Mouse (Mus musculus) heart, adult 2 months (tissue): ENCODE measurements around the gene Hsd17b6.

Source experiments
- CTCF ChIP-seq: fragments of 200-600 bp; IDR thresholded peaks from 2 replicates; pipeline ENCODE4 v1.8.1; 2022; ENCODE audit warnings: antibody characterized with exemption, mild to moderate bottlenecking, moderate library complexity
- POLR2A ChIP-seq: fragments of 200-500 bp; IDR thresholded peaks from 2 replicates; pipeline ENCODE4 v1.6.1; 2011; ENCODE audit warnings: mild to moderate bottlenecking, low read depth, low read length, control low read depth; ENCODE audit not compliant: insufficient read depth

- TF ChIP-seq CTCF: no peak
- no peak for TF ChIP-seq POLR2A
Measured at GRCm38 (mm10) chr10:128004918-128005317, 2.5 kb downstream of the Hsd17b6 start.
